Mouse (Mus musculus) CH12.LX (cell line): ENCODE data around the gene Nme1. TPM values are rescaled to one million over a fixed set of nuclear protein-coding genes. Genes with fewer than 3 reads are reported as not detected.

Experiments
- polyA plus RNA-seq: library from polyadenylated mRNA; unstranded; fragments of >175 nt; gene quantifications from 2 replicates; pipeline ENCODE4 v1.2.1, GENCODE M21; 2012; ENCODE audit warnings: low read depth; ENCODE audit not compliant: insufficient read length
- total RNA-seq, 2 experiments: library from RNA; depleted of rRNA; stranded (reverse); fragments of 300-350 nt in 1 of 2; fragments of >200 nt in 1 of 2; gene quantifications; 2 replicates each; pipeline ENCODE4 v1.2.3; 2012 to 2014

Nme1 gene
- total and polyA plus RNA-seq, 3 experiments, result 129 to 443 (median 187) TPM

Other genes starting within 250 kb of the Nme1 start
- 61.8 and 76.0 TPM in 2 replicates for gene Utp18, start 82.8 kb downstream of the Nme1 start, total RNA-seq (2012; rRNA removed)
- 132 and 153 TPM in 2 replicates for gene Utp18, start 82.8 kb downstream of the Nme1 start, total RNA-seq (2014; rRNA removed)
- 93.9 and 117 TPM in 2 replicates for gene Utp18, start 82.8 kb downstream of the Nme1 start, polyA plus RNA-seq
- gene Mbtd1, start 82.7 kb downstream of the Nme1 start, total RNA-seq (2012; rRNA removed), result 19.9 TPM in 2 replicates
- 20.5 and 21.5 TPM in 2 replicates for gene Mbtd1, start 82.7 kb downstream of the Nme1 start, total RNA-seq (2014; rRNA removed)
- gene Mbtd1, start 82.7 kb downstream of the Nme1 start, polyA plus RNA-seq, result 46.5 and 50.1 TPM in 2 replicates
- 1,722 and 2,105 TPM in 2 replicates for gene Nme2, start 12.3 kb downstream of the Nme1 start, total RNA-seq (2012; rRNA removed)
- 1,555 and 1,586 TPM in 2 replicates for gene Nme2, start 12.3 kb downstream of the Nme1 start, total RNA-seq (2014; rRNA removed)
- gene Nme2, start 12.3 kb downstream of the Nme1 start, polyA plus RNA-seq, result 945 and 1,140 TPM in 2 replicates
- 717 and 896 TPM in 2 replicates for gene Gm20390, start 228 bp downstream of the Nme1 start, total RNA-seq (2012; rRNA removed)
- 136 and 137 TPM in 2 replicates for gene Gm20390, start 228 bp downstream of the Nme1 start, total RNA-seq (2014; rRNA removed)
- 691 and 791 TPM in 2 replicates for gene Gm20390, start 228 bp downstream of the Nme1 start, polyA plus RNA-seq
- gene Spag9, start 27.6 kb upstream of the Nme1 start, total RNA-seq (2012; rRNA removed), result 21.0 TPM in 2 replicates
- gene Spag9, start 27.6 kb upstream of the Nme1 start, total RNA-seq (2014; rRNA removed), result 22.5 and 22.6 TPM in 2 replicates
- gene Spag9, start 27.6 kb upstream of the Nme1 start, polyA plus RNA-seq, result 30.7 and 32.1 TPM in 2 replicates
- 8.8 and 10.6 TPM in 2 replicates for gene Tob1, start 242.9 kb upstream of the Nme1 start, total RNA-seq (2012; rRNA removed)
- gene Tob1, start 242.9 kb upstream of the Nme1 start, total RNA-seq (2014; rRNA removed), result 7.2 and 9.0 TPM in 2 replicates
- gene Tob1, start 242.9 kb upstream of the Nme1 start, polyA plus RNA-seq, result 12.5 and 14.3 TPM in 2 replicates